Mouse (Mus musculus) stomach, postnatal 0 days (tissue): ENCODE measurements around the gene Sipa1l1.

Experiments
- CTCF ChIP-seq: IDR thresholded peaks from 2 replicates; pipeline ENCODE4 v1.5.1; 2016; ENCODE audit warnings: antibody characterized with exemption, low read depth, mild to moderate bottlenecking, moderate library complexity
- EP300 ChIP-seq: optimal IDR thresholded peaks from 2 replicates; pipeline ENCODE3; 2016; ENCODE audit warnings: antibody characterized with exemption

GRCm38 (mm10) chr12:82333999-82334398 lies 164.9 kb downstream of the Sipa1l1 start:
- TF ChIP-seq CTCF (no peak), EP300 (no peak)
